Mouse (Mus musculus) testis, adult 2 months (tissue): ENCODE results near the gene Itgb2. TPM values are rescaled to one million over a fixed set of nuclear protein-coding genes. Genes with fewer than 3 reads are reported as not detected.
A peak's percentile ranks its signal among the peaks of the same experiment; 100 is the strongest.

Experiments
- H3K27ac ChIP-seq: fragments of 200-500 bp; 2 replicates; pipeline ENCODE4 v1.5.1; 2012; ENCODE audit warnings: low read depth, low read length; ENCODE audit not compliant: control insufficient read depth, insufficient read depth
- H3K27me3 ChIP-seq: fragments of 200-500 bp; 2 replicates; pipeline ENCODE4 v1.6.1; 2012; ENCODE audit warnings: mild to moderate bottlenecking, low read length, moderate library complexity; ENCODE audit not compliant: control insufficient read depth, insufficient read depth
- H3K36me3 ChIP-seq: fragments of 200-500 bp; 2 replicates; pipeline ENCODE4 v1.6.1; 2012; ENCODE audit warnings: mild to moderate bottlenecking, low read length; ENCODE audit not compliant: control insufficient read depth, insufficient read depth
- H3K4me1 ChIP-seq: fragments of 200-500 bp; 2 replicates; pipeline ENCODE4 v1.6.1; 2012; ENCODE audit warnings: low read length; ENCODE audit not compliant: control insufficient read depth, insufficient read depth
- H3K4me3 ChIP-seq: fragments of 200-500 bp; 2 replicates; pipeline ENCODE4 v1.5.1; 2012; ENCODE audit warnings: low read depth, mild to moderate bottlenecking, low read length, moderate library complexity, mixed read lengths; ENCODE audit not compliant: control insufficient read depth
- CTCF ChIP-seq: fragments of 200-500 bp; IDR thresholded peaks from 2 replicates; pipeline ENCODE4 v1.5.1; 2012; ENCODE audit warnings: low read depth, mild to moderate bottlenecking, inconsistent platforms, low read length, moderate library complexity; ENCODE audit not compliant: control insufficient read depth, insufficient read depth, insufficient replicate concordance
- POLR2A ChIP-seq: fragments of 200-500 bp; IDR thresholded peaks from 2 replicates; pipeline ENCODE4 v1.6.1; 2012; ENCODE audit warnings: low read depth, mild to moderate bottlenecking, inconsistent platforms, low read length, moderate library complexity; ENCODE audit not compliant: control insufficient read depth
- polyA plus RNA-seq: library from polyadenylated mRNA; depleted of rRNA; stranded (reverse); fragments of >200 nt; gene quantifications from 2 replicates; pipeline ENCODE4 v1.2.3, GENCODE M21; 2012

Itgb2 gene
- polyA plus RNA-seq, 1 experiment, result 0.77 TPM

DNA sequence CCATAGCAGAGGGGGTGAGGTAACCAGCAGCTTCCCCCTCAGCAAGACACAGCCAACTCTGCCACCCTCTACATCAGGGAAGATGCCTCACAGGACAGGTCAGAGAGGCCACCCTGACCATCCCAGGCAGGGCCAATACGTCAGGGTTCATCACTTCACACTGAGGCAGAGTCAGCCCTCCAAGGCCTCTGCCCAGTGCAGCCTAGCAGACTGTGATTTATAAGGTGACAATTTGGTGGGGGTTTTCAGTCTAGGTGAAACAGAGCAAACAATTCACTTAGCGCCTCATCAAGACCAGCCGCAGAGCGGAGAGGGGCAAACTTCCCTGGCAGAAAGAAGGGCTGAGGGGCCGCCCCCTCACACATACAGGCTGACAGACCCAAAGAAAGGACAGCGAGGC is 31.8 kb upstream of the Itgb2 start:
- H3K4me3 ChIP-seq, result no peak overlapping the region
- no peaks in the 10 kb centered on the region for H3K27me3 ChIP-seq
- H3K36me3 ChIP-seq, result no peaks in the 10 kb centered on the region; the same call in 1 of the 2 replicates
- H3K4me1 ChIP-seq, result no peaks in the 10 kb centered on the region
- TF ChIP-seq POLR2A, result no peak
- no peak for TF ChIP-seq CTCF
- no peak overlapping the region for H3K27ac ChIP-seq

DNA sequence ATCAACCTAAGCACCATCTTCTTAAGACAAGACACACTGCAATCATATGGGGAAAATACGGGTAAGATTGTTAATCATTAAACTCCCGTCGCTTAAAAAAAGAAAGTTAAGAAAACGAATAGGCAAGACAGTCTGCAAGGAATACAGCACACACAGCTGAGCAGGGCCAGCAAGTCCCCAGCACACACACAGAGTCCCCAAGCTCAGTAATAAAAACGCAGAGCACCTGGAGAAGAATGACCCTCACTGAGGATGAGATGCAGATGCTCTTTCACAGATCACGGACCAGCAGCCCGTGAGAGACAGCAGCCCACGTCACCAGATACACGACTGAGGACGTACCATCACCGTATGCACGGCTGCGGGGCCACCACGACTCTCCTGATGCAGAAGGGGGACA is 29.4 kb upstream of the Itgb2 start:
- no peak for TF ChIP-seq POLR2A
- TF ChIP-seq CTCF, result no peak
- Histone ChIP-seq H3K4me3 (no peak overlapping the region), H3K4me1 (no peaks in the 10 kb centered on the region), H3K27me3 (no peaks in the 10 kb centered on the region), H3K36me3 (no peaks in the 10 kb centered on the region; the same call in 1 of the 2 replicates), H3K27ac (no peak overlapping the region)

DNA sequence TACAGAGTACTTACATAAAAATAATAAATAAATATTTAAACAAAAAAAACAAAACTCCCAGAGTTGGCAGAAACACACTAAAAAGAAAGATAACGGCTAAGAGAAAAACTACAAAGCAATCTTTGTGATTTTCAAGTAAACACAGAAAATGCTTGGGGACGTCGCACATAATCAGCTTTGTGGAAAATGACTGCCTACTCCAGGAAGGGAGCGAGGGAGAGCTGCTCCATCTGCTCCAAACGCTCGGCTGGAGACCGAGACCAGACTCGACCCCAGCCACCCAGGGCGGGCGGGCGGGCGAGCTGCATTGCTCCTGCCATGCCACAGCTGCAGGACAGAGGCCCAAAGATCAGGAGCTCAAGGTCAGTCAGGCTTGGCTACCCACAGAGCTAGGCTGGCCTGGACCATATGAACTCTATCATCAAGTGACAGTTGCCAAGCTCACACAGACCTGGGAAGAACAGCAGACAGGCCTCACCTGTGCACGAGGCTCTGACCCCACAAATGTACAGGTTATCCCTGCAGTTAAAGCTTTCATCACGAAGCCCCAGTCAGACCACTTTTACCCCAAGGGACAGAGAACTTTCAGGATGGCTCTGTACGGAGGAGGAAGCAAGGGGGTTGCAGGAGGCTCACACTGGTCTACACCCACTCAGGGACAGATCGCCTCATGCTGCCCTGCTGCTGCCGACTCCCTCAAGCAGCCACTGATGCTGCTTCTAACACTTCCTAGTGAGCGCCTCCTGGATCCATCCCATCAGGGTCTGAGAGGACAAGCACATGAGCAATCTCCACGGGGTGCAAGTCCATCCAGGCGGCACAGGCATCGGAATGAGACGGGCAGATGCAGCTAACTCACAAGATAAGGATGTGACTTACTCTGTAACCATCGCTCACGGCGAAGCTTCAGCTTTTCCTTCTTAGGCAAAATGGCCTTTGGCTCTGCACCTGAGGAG is 26.8 kb upstream of the Itgb2 start:
- Histone ChIP-seq H3K27ac (no peak overlapping the region), H3K4me1 (peaks cover 2% of the 10 kb centered on the region), H3K36me3 (no peaks in the 10 kb centered on the region; the same call in 1 of the 2 replicates)

DNA sequence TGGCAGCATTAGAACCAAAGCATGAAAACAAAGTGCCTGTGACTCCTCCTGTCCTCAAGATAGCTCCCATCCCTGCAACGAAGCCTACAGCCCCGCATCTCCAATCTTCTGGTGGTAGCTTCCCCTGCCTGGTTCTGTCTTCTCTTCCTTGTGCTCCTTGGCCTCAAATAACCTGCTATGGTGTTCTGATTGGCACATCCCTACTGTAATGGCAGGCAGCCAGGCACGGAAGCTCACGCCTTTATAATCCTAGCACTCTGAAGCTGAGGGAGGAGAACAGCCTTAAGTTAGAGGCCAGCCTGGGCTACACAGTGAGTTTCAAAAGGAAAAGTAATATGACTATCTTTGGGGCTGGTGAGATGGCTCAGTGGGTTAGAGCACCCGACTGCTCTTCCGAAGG is 25.9 kb upstream of the Itgb2 start:
- peaks cover 2% of the 10 kb centered on the region for H3K4me1 ChIP-seq
- TF ChIP-seq POLR2A (no peak), CTCF (no peak)
- H3K36me3 ChIP-seq, result no peaks in the 10 kb centered on the region; the same call in 1 of the 2 replicates
- H3K4me3 ChIP-seq, result no peak overlapping the region
- H3K27me3 ChIP-seq, result no peaks in the 10 kb centered on the region
- no peak overlapping the region for H3K27ac ChIP-seq

More for the DNA sequence above, 26.8 kb upstream of the Itgb2 start:
- no peak for TF ChIP-seq POLR2A
- no peak for TF ChIP-seq CTCF
- Histone ChIP-seq H3K27me3 (no peaks in the 10 kb centered on the region), H3K4me3 (no peak overlapping the region)

DNA sequence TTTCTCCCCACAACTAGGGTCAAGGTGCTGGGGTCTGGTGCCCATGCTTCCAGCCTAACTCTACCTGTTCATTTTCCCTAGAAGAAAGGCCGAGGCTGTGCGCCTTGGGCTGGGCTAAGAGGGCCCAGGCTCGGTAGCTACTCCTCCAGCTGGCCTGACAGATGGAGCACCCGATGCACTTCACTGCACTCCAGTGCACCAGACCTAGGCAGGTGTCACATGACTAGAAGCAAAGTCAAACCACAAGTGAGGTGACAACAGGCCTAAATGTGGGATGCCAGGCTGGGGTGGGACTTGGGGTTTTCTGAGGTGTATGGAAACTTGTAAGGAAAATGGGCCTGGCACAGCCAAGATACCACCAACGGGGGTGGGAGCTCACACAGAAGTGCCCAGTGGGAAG is 23.5 kb upstream of the Itgb2 start:
- Histone ChIP-seq H3K27me3 (no peaks in the 10 kb centered on the region), H3K4me3 (no peak overlapping the region), H3K27ac (no peak overlapping the region), H3K36me3 (no peaks in the 10 kb centered on the region; the same call in 1 of the 2 replicates), H3K4me1 (peaks cover 2% of the 10 kb centered on the region)
- no peak for TF ChIP-seq POLR2A
- no peak for TF ChIP-seq CTCF

DNA sequence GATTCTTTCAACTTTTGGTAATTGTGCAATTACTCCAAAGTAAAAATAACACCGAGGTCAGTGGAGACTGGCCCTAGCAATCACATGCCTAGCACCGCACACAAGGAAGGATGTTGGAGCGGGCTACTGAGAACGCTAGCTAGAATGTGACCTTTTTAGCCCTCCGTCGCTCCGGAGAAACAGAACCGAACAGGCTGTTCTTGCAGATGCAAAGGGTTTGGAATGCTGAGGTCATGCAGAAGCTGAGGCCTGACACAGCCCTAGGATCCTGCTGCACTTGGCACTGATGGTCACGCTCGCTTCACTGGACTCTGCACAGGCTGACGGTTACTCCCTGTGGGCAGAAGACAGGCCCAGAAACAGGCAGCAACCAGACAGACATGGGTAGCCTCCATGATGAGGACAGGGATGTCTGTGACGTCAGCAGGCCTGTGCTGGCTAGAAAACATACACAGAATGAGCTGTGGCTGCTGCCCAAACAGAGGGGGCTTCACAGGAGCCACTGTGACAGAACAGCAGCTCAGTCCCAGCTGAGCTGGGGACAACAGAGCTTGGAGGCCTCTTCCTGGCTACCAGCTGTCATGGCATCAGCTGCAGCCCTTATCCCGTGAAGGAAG is 23.0 kb upstream of the Itgb2 start:
- Histone ChIP-seq H3K4me1 (peaks cover 2% of the 10 kb centered on the region), H3K36me3 (no peaks in the 10 kb centered on the region; the same call in 1 of the 2 replicates), H3K4me3 (no peak overlapping the region), H3K27me3 (no peaks in the 10 kb centered on the region), H3K27ac (0 out of 2 replicates have a peak overlapping the region, but pooled peaks have one; percentile 16)
- TF ChIP-seq POLR2A, result no peak
- TF ChIP-seq CTCF, result no peak

DNA sequence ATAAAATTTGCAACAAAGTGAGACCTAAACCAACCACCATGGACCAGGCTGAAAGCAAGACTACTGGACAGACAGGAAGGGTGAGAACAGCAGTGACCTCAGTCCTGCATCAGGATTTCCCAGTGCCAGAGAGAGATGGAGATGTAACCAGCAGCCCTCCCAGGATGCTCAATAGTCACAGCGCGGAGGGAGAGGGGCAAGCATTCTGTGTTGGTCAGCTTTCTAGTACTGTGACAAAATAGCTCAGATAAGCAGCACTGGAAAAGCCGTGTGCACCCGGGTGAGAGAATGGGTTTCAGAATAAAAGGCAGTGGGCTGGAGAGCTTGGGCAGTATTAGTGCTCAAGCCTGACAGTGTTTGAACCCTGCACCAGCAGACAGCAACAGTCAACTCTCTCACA is 22.3 kb upstream of the Itgb2 start:
- TF ChIP-seq CTCF (no peak), POLR2A (no peak)
- H3K27ac ChIP-seq, result no peak overlapping the region
- no peak overlapping the region for H3K4me3 ChIP-seq
- peaks cover 2% of the 10 kb centered on the region for H3K4me1 ChIP-seq
- no peaks in the 10 kb centered on the region; the same call in 1 of the 2 replicates for H3K36me3 ChIP-seq
- H3K27me3 ChIP-seq, result no peaks in the 10 kb centered on the region
